Mouse (Mus musculus) midbrain, embryonic 11.5 days (tissue): ENCODE results near the gene Endou. TPM values are rescaled to one million over a fixed set of nuclear protein-coding genes. Genes with fewer than 3 reads are reported as not detected.

ENCODE experiments used
- ATAC-seq: fragments of 200-750 bp; cut with Nextera tagmentation; 2 replicates; pipeline ENCODE4 v1.8.0; 2017; ENCODE audit warnings: moderate TSS enrichment, moderate library complexity; ENCODE audit not compliant: low FRiP score
- DNase-seq: peaks from one replicate; pipeline ENCODE4 v3.0.0; 2015; ENCODE audit warnings: low spot score; ENCODE audit errors: missing footprints
- H3K27ac ChIP-seq: fragments of 300-500 bp; sonication (generic); 2 replicates; pipeline ENCODE4 v1.5.1; 2014; ENCODE audit warnings: low read depth, low read length
- H3K27me3 ChIP-seq: fragments of 300-500 bp; sonication (generic); 2 replicates; pipeline ENCODE4 v1.6.1; 2014; ENCODE audit warnings: mild to moderate bottlenecking, low read length, moderate library complexity, mixed read lengths; ENCODE audit not compliant: control insufficient read depth, insufficient read depth
- H3K36me3 ChIP-seq: fragments of 300-500 bp; sonication (generic); 2 replicates; pipeline ENCODE4 v1.6.1; 2014; ENCODE audit warnings: mild to moderate bottlenecking, low read length, moderate library complexity, mixed read lengths; ENCODE audit not compliant: control insufficient read depth, insufficient read depth
- H3K4me1 ChIP-seq: fragments of 300-500 bp; sonication (generic); 2 replicates; pipeline ENCODE4 v1.6.1; 2014; ENCODE audit warnings: low read length; ENCODE audit not compliant: control insufficient read depth, insufficient read depth
- H3K4me2 ChIP-seq: fragments of 300-500 bp; sonication (generic); 2 replicates; pipeline ENCODE4 v1.6.1; 2014; ENCODE audit warnings: mild to moderate bottlenecking, moderate library complexity
- H3K4me3 ChIP-seq: fragments of 300-500 bp; sonication (generic); 2 replicates; pipeline ENCODE4 v1.5.1; 2014; ENCODE audit warnings: low read depth, low read length
- H3K9ac ChIP-seq: fragments of 300-500 bp; sonication (generic); 2 replicates; pipeline ENCODE4 v1.6.1; 2014; ENCODE audit warnings: low read length
- H3K9me3 ChIP-seq: fragments of 300-500 bp; sonication (generic); 2 replicates; pipeline ENCODE4 v1.6.1; 2016; ENCODE audit warnings: low read length; ENCODE audit not compliant: control insufficient read depth
- WGBS: fragments of 180-500 bp; shearing (Covaris S2); extraction: QIAGEN DNeasy Blood & Tissue Kit; methylation state at CpG from one replicate; pipeline ENCODE4 v1.1.7; 2014; 5-methylcytosine and 5-hydroxymethylcytosine counted together
- polyA plus RNA-seq: library from polyadenylated mRNA; unstranded; fragments of >200 nt; fragmentation: Nextera tagmentation; extraction: Ambion mirVana; gene quantifications from 2 replicates; pipeline ENCODE4 v1.2.1, GENCODE M21; 2014

Gene Endou
- polyA plus RNA-seq, 1 experiment from 2014 or later, result 0.18 TPM

DNA sequence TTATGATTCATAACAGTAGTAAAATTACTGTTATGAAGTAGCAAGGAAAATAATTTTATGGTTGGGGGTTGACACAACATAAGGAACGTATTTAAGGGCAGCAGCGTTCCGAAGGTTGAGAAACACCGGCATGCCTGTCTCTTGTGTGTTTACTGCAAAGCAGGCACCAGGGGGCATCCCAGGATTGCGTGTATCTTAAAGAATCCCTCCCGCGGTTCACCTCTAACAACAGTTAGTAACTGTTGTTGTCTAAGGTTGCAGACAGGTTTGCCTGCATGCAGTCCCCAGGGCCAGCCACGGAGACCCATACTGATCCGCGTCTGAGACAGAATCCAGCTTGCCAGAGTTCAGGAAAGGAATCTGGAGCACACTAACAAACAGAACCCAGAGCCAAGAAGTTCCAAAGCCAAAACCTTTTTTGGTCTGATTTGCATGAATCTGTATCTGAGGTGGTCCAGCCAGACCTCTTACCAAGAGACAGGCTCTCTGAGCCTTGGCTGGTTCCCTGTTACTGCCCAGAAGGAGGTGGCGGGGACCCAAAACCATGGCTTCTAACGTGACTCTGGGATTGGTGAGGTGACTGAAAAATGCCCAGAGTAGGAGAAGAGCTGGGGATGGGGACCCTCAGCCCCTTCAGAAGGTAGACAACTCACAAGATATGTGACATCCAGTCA lies 13.1 kb downstream of the Endou start:
- no peak overlapping the region for H3K9ac ChIP-seq
- H3K4me1 ChIP-seq, result no peaks in the 10 kb centered on the region
- H3K4me3 ChIP-seq, result no peak overlapping the region
- H3K36me3 ChIP-seq, result no peaks in the 10 kb centered on the region
- no peak overlapping the region for H3K4me2 ChIP-seq
- H3K27ac ChIP-seq, result no peak overlapping the region
- 37% methylated on average over 12 of the region's 12 CpGs for WGBS
- ATAC-seq (no peak), DNase-seq (peak; percentile 93)
- no peaks in the 10 kb centered on the region for H3K9me3 ChIP-seq
- H3K27me3 ChIP-seq, result no peaks in the 10 kb centered on the region

DNA sequence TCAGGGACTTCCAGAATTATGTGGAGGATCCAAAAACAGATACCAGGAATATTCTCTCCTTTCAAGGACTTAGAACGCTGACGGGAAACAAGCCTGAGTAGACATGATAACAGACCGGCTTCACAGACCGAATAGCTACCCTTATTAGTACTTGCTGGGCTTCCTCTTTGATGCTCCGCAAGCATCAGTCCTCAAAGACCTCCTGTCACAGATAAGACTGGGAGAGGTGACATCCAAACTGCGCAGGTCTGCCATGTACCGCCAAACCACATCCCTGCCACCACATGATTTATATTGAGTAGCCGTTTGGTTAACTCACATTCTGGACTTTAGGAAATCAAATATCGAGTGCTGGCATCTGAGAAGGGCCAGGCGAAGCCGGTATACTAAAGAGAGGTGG lies 14.4 kb downstream of the Endou start:
- Histone ChIP-seq H3K9me3 (no peaks in the 10 kb centered on the region), H3K9ac (no peak overlapping the region), H3K4me3 (no peak overlapping the region), H3K36me3 (no peaks in the 10 kb centered on the region), H3K4me1 (no peaks in the 10 kb centered on the region), H3K4me2 (no peak overlapping the region), H3K27me3 (no peaks in the 10 kb centered on the region), H3K27ac (no peak overlapping the region)
- DNase-seq (peak; percentile 19), ATAC-seq (no peak)
- WGBS, result 92% methylated on average over 11 of the region's 11 CpGs

DNA sequence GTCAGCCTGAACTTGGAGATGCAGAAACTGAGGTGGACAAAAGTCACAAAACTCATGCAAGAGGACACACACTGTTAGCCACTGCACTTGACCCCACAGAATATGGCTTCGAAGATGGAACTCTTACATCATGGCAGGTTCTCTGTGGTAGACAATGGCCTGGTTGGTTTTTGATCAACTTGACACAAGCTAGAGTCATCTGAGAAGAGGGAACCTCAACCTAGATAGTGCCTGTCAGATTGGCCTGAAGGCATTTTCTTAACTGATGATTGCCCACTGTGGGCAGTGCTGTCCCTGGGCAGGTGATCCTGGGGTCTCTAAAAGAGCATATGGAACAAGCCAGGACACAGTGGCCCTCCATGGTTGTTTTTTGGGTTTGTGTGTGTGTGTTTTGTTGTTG lies 15.4 kb downstream of the Endou start:
- ATAC-seq, result no peak
- Histone ChIP-seq H3K4me1 (no peaks in the 10 kb centered on the region), H3K36me3 (no peaks in the 10 kb centered on the region), H3K9me3 (no peaks in the 10 kb centered on the region), H3K27me3 (no peaks in the 10 kb centered on the region), H3K9ac (no peak overlapping the region), H3K27ac (no peak overlapping the region), H3K4me2 (no peak overlapping the region), H3K4me3 (no peak overlapping the region)
- DNase-seq, result peak; percentile 12
- WGBS, result 97% methylated on average over 1 of the region's 1 CpGs

DNA sequence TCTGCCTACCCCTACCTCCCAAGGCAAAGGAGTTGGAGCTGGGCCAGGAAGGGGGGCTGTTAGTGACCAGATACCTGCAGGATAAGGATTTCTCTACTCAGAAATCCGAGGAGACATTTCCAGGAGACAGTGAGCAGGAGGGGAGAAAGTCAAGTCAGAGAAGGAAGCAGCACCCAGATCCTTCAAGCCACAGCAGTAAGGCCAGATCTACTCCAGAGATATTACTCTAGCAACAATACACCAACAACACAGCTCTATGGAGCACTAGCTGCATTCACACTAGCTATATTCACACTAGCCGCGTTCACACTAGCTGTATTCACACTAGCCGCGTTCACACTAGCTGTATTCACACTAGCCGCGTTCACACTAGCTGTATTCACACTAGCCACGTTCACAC lies 16.1 kb downstream of the Endou start:
- H3K4me1 ChIP-seq, result no peaks in the 10 kb centered on the region
- H3K9me3 ChIP-seq, result no peaks in the 10 kb centered on the region
- ATAC-seq (no peak), DNase-seq (no peak)
- H3K4me3 ChIP-seq, result no peak overlapping the region
- no peak overlapping the region for H3K27ac ChIP-seq
- H3K9ac ChIP-seq, result no peak overlapping the region
- H3K4me2 ChIP-seq, result no peak overlapping the region
- no peaks in the 10 kb centered on the region for H3K27me3 ChIP-seq
- H3K36me3 ChIP-seq, result no peaks in the 10 kb centered on the region
- WGBS, result 94% methylated on average over 8 of the region's 8 CpGs

DNA sequence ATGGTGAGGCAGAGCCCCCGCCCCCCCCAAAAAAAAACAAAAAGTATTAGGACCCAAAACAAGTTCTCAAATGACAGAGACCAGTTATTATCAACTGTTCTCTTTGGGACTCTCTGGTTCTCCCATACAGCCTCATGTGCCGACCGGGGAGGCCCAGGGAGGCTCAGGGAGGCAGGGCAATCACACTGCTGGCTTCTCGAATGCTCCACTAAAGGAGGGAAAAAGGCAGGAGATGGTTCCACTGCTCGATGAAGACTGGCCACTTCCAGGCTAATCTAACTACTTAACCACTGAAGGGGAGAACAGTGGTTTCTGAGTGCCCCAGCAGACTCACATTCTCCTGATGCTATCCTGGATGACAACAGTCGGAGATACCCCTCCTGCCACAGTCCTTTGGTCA lies 18.6 kb downstream of the Endou start:
- Histone ChIP-seq H3K36me3 (no peaks in the 10 kb centered on the region), H3K27ac (no peak overlapping the region), H3K4me1 (no peaks in the 10 kb centered on the region), H3K9ac (no peak overlapping the region), H3K4me3 (no peak overlapping the region), H3K9me3 (no peaks in the 10 kb centered on the region), H3K27me3 (no peaks in the 10 kb centered on the region), H3K4me2 (no peak overlapping the region)
- 63% methylated on average over 6 of the region's 6 CpGs for WGBS
- DNase-seq (peak; percentile 61), ATAC-seq (no peak)

DNA sequence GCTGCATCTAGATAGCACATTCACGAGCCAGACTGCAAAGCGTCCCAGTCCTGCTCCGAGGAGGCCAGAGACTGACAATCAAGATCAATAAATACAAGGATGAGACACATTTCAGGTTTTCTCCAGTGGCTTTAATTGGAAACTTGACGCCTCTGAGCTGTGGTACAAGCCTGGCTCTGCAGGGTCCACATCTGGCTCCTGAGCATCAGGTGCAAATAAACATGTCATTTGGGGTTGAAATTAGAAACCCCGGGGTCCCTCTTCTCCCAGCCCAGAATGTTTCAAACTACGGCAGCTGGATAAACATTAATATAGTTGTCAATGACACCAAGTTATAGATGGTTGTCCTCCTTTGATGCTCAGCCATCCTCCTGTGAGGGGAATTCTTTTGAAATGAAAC lies 20.2 kb downstream of the Endou start:
- 72% methylated on average over 6 of the region's 6 CpGs for WGBS

DNA sequence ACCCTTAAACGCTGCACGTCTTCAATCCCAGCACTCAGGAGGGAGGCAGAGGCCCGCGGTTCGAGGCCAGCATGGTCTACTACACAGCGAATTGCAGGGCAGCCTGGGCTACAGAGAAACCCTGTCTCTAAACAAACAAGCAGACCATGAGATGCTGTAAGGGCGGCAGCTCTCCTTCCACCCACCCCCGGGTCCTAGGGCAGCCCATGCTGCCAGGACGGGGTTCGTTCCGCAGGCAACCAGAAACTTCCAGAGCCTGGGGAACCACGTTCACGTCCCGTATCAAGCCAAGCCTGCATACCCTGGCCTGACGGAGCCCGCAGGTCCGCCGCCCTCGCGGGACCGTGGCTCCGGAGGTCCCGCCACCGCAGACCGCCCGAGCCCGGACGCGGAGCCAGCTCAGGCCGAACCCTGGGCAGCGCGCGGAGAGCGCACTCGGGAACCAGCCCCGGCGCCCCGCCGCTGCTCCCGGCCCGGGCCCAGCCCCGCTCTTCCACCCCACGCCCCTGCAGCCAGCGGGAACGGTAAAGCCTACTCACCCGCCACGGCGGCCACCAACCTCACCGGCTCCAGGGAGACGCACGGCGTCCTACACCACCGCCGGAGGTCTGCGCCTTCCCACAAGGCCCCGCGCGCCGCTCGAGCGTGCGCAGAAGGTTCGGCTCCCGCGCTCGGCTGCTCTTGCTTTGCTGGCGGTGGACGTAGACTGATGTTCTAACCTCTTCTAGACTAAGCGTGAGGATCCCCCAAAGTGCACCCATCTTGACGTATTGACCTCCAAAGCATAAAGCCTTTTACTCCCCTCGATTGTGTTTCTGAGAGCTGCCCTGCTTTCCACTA lies 25.7 kb downstream of the Endou start, which contains the start of gene Rpap3:
Gene Rpap3 (minus strand): TSS at position 615 of the 840 bp plus-strand sequence.
- H3K4me2 ChIP-seq, result peak within 1 kb of the TSS; percentile 57
- peaks cover 13% of the 10 kb centered on the region for H3K36me3 ChIP-seq
- H3K4me3 ChIP-seq, result peak within 1 kb of the TSS; percentile 93
- DNase-seq (peak; percentile 98), ATAC-seq (peak; percentile 95)
- no peaks in the 10 kb centered on the region for H3K9me3 ChIP-seq
- no peaks in the 10 kb centered on the region for H3K27me3 ChIP-seq
- H3K9ac ChIP-seq, result peak within 1 kb of the TSS; percentile 92
- under 1% methylated on average over 66 of the region's 71 CpGs for WGBS
- no peak within 1 kb of the TSS for H3K27ac ChIP-seq
- H3K4me1 ChIP-seq, result peaks cover 6% of the 10 kb centered on the region; the same call in 1 of the 2 replicates

More for the DNA sequence above, 20.2 kb downstream of the Endou start:
- Histone ChIP-seq H3K27me3 (no peaks in the 10 kb centered on the region), H3K4me3 (no peak overlapping the region), H3K36me3 (no peaks in the 10 kb centered on the region), H3K4me2 (no peak overlapping the region), H3K9ac (no peak overlapping the region), H3K27ac (no peak overlapping the region), H3K9me3 (no peaks in the 10 kb centered on the region), H3K4me1 (peaks cover 2% of the 10 kb centered on the region; the same call in 1 of the 2 replicates)
- ATAC-seq (no peak), DNase-seq (no peak)

- ATAC-seq, result no peak
- Histone ChIP-seq H3K4me2 (no peak overlapping the region), H3K4me1 (no peaks in the 10 kb centered on the region), H3K9me3 (no peaks in the 10 kb centered on the region), H3K27ac (no peak overlapping the region), H3K27me3 (no peaks in the 10 kb centered on the region), H3K36me3 (peaks cover 20% of the 10 kb centered on the region), H3K9ac (no peak overlapping the region), H3K4me3 (no peak overlapping the region)
- DNase-seq, result no peak
- 88% methylated on average over 10 of the region's 10 CpGs for WGBS
These were observed 34.5 kb downstream of the Endou start for GRCm38 (mm10) chr15:97696616-97697015.

DNA sequence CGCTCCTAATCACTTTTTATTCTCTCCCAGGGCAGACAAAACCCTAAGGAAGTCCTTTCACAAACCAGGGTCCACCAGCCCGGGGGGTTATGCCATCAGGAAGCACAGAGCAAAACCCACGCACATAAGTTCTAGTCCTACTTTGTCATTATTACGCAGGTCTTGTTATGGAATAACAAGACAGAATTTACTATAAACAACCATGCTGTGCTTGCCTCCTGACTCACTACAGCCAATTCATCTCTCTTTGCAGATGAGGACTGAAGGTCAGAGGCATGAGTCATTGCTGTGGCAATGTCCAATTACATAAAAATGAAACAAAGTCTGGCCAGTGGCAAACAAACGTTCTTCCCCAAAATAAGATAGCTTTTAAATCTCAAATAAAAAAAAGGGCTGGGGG lies 37.7 kb downstream of the Endou start:
- 90% methylated on average over 5 of the region's 5 CpGs for WGBS
- no peaks in the 10 kb centered on the region for H3K4me1 ChIP-seq
- H3K4me2 ChIP-seq, result no peak overlapping the region
- no peaks in the 10 kb centered on the region for H3K27me3 ChIP-seq
- H3K27ac ChIP-seq, result no peak overlapping the region
- H3K9ac ChIP-seq, result no peak overlapping the region
- ATAC-seq (no peak), DNase-seq (no peak)
- H3K9me3 ChIP-seq, result no peaks in the 10 kb centered on the region
- peaks cover 15% of the 10 kb centered on the region for H3K36me3 ChIP-seq
- no peak overlapping the region for H3K4me3 ChIP-seq
